In genomic region chr2:135707305-135707704, GRCm38 (mm10) we compare ENCODE assay signal across 23 mouse cellular contexts. TPM values are rescaled to one million over a fixed set of nuclear protein-coding genes. Genes with fewer than 3 reads are reported as not detected.
DNase-seq lines count a peak whose midpoint lies in the region; ATAC-seq and TF ChIP-seq lines count a peak whose summit lies in the region.
"Had no signal": no experiment of that assay in that cellular context is flagged by ENCODE, and none has a peak within 500 bp of the region (broad histone marks: within the 10 kb centered on the region; RNA-seq: fewer than 3 reads in every experiment).

No protein-coding gene starts in this region.

- WGBS in intestine, embryonic 14.5 days = 89% methylated on average over 2 of the region's 2 CpGs
- 92% methylated on average over 2 of the region's 2 CpGs for WGBS in intestine, embryonic 16.5 days
- 85% methylated on average over 2 of the region's 2 CpGs for WGBS in lung, embryonic 15.5 days
- 47% methylated on average over 2 of the region's 2 CpGs for WGBS in liver, embryonic 12.5 days (ENCODE audit: insufficient replicate concordance)

- H3K4me3 ChIP-seq in intestine, embryonic 14.5 days (ENCODE audit: low read depth, low read length) = no peak overlapping the region
- H3K4me3 ChIP-seq in intestine, embryonic 16.5 days (ENCODE audit: low read length) = no peak overlapping the region
- H3K4me3 ChIP-seq in lung, embryonic 15.5 days = no peak overlapping the region
- H3K4me3 ChIP-seq in MEL (ENCODE audit: control insufficient read depth in 1 of 2, insufficient read depth in 1 of 2, low read depth in 2 of 2, low read length in 2 of 2) = no peak overlapping the region
- no peak overlapping the region for H3K4me3 ChIP-seq in liver, embryonic 12.5 days

- intact Hi-C loops in heart, postnatal 36 days (cut with DNase I) = no loop called here

- no peak for ATAC-seq in intestine, embryonic 14.5 days (replicated peaks; ENCODE audit: low FRiP score, low TSS enrichment, low read depth)
- no peak for ATAC-seq in intestine, embryonic 16.5 days
- no peak for ATAC-seq in lung, embryonic 15.5 days (ENCODE audit: borderline replicate concordance, extremely low read depth, low FRiP score, low TSS enrichment)
- no peak for ATAC-seq in liver, embryonic 12.5 days
- ATAC-seq: activated CD4-positive, CD25-positive, alpha-beta regulatory T cell, adult 4 months; CD4-positive, CD25-positive, alpha-beta regulatory T cell, adult 4 months; Patski had no signal

- TF ChIP-seq EP300 in MEL (IDR thresholded peaks at IDR 0.05; ENCODE audit: low read depth in 1 of 2, low read length in 2 of 2) = peak; percentile 52 to 55; a peak in 2 of 4 replicates

- H3K27me3 ChIP-seq in intestine, embryonic 14.5 days (replicated peaks; ENCODE audit: control insufficient read depth, insufficient read depth, low read length) = no peaks in the 10 kb centered on the region
- H3K27me3 ChIP-seq in intestine, embryonic 16.5 days (replicated peaks; ENCODE audit: control insufficient read depth, insufficient read depth, low read length) = no peaks in the 10 kb centered on the region
- no peaks in the 10 kb centered on the region for H3K27me3 ChIP-seq in lung, embryonic 15.5 days
- H3K27me3 ChIP-seq in MEL (ENCODE audit: control insufficient read depth in 1 of 2, insufficient read depth in 2 of 2, low read length in 2 of 2) = no peaks in the 10 kb centered on the region
- no peaks in the 10 kb centered on the region for H3K27me3 ChIP-seq in liver, embryonic 12.5 days (replicated peaks)
- H3K27me3 ChIP-seq: CH12.LX, Patski had no signal

- no peak overlapping the region for H3K9ac ChIP-seq in intestine, embryonic 14.5 days (ENCODE audit: low read length)
- no peak overlapping the region for H3K9ac ChIP-seq in intestine, embryonic 16.5 days (ENCODE audit: low read depth, low read length)
- H3K9ac ChIP-seq in lung, embryonic 15.5 days = no peak overlapping the region
- no peak overlapping the region for H3K9ac ChIP-seq in MEL (ENCODE audit: control insufficient read depth, low read depth, low read length, poor library complexity, severe bottlenecking)
- no peak overlapping the region for H3K9ac ChIP-seq in liver, embryonic 12.5 days

- no peak overlapping the region for H3K4me2 ChIP-seq in intestine, embryonic 14.5 days (ENCODE audit: low read length)
- no peak overlapping the region for H3K4me2 ChIP-seq in intestine, embryonic 16.5 days (ENCODE audit: low read depth, low read length)
- no peak overlapping the region for H3K4me2 ChIP-seq in lung, embryonic 15.5 days
- H3K4me2 ChIP-seq in liver, embryonic 12.5 days = no peak overlapping the region

- peak; percentile 23 for DNase-seq in heart, adult 11 months
- no peak for DNase-seq in heart, postnatal 36 days
- peak; percentile 16 for DNase-seq in intestine, embryonic 14.5 days (ENCODE audit: low spot score)
- DNase-seq in lung, postnatal 10 days = no peak
- no peak for DNase-seq in MEL (ENCODE audit: low read depth, low spot score)
- DNase-seq: adrenal gland, adult 2 months; adrenal gland, adult 8-10 months; adrenal gland, postnatal 10 days; adrenal gland, postnatal 14 days; adrenal gland, postnatal 25 days; adrenal gland, postnatal 36 days; B cell, adult 2 months; cerebellum, adult 11 months; cerebellum, adult 11-12 months; cerebellum, adult 18-20 months had no signal

- no peak overlapping the region for H3K27ac ChIP-seq in intestine, embryonic 14.5 days (ENCODE audit: low read depth)
- H3K27ac ChIP-seq in intestine, embryonic 16.5 days (ENCODE audit: low read length) = no peak overlapping the region
- H3K27ac ChIP-seq in lung, embryonic 15.5 days = 0 out of 2 replicates have a peak overlapping the region, but pooled peaks have one; percentile 10
- no peak overlapping the region for H3K27ac ChIP-seq in MEL (ENCODE audit: control insufficient read depth, low read depth, low read length)
- H3K27ac ChIP-seq in liver, embryonic 12.5 days = no peak overlapping the region

- TF ChIP-seq POLR2A in MEL (IDR thresholded peaks at IDR 0.05; ENCODE audit: control insufficient read depth in 1 of 2, insufficient read depth in 1 of 2, low read depth in 1 of 2, low read length in 2 of 2, poor library complexity in 1 of 2) = no peak

- TF ChIP-seq CTCF in MEL (IDR thresholded peaks at IDR 0.05 in 2 of 3, conservative IDR thresholded peaks at IDR 0.05 in 1 of 3; ENCODE audit: control insufficient read depth in 1 of 3, insufficient read depth in 1 of 3, low read depth in 2 of 3, low read length in 3 of 3, poor library complexity in 1 of 3, severe bottlenecking in 1 of 3) = no peak

- no peaks in the 10 kb centered on the region for H3K9me3 ChIP-seq in intestine, embryonic 14.5 days (ENCODE audit: control insufficient read depth, low read length)
- H3K9me3 ChIP-seq in intestine, embryonic 16.5 days (ENCODE audit: control insufficient read depth, low read length) = no peaks in the 10 kb centered on the region
- H3K9me3 ChIP-seq in lung, embryonic 15.5 days = no peaks in the 10 kb centered on the region
- no peaks in the 10 kb centered on the region for H3K9me3 ChIP-seq in MEL (replicated peaks; ENCODE audit: insufficient read depth, low read length)
- no peaks in the 10 kb centered on the region for H3K9me3 ChIP-seq in liver, embryonic 12.5 days (replicated peaks)

- H3K4me1 ChIP-seq in intestine, embryonic 14.5 days (replicated peaks; ENCODE audit: control insufficient read depth, insufficient read depth, low read length) = peaks cover 10% of the 10 kb centered on the region
- peaks cover 5% of the 10 kb centered on the region; the same call in 1 of the 2 replicates for H3K4me1 ChIP-seq in intestine, embryonic 16.5 days (ENCODE audit: control insufficient read depth, insufficient read depth, low read length)
- H3K4me1 ChIP-seq in lung, embryonic 15.5 days = peaks cover 27% of the 10 kb centered on the region
- H3K4me1 ChIP-seq in MEL (ENCODE audit: control insufficient read depth in 1 of 2, insufficient read depth in 2 of 2, low read length in 2 of 2) = peaks cover 23 to 34% of the 10 kb centered on the region in 2 experiments
- H3K4me1 ChIP-seq in liver, embryonic 12.5 days = peaks cover 42% of the 10 kb centered on the region

- no peaks in the 10 kb centered on the region for H3K79me2 ChIP-seq in MEL (ENCODE audit: control insufficient read depth, insufficient read depth, low read length, poor library complexity)

- H3K36me3 ChIP-seq in intestine, embryonic 14.5 days (ENCODE audit: control insufficient read depth, insufficient read depth, low read length) = no peaks in the 10 kb centered on the region
- H3K36me3 ChIP-seq in intestine, embryonic 16.5 days (ENCODE audit: control insufficient read depth, insufficient read depth, low read length) = no peaks in the 10 kb centered on the region
- H3K36me3 ChIP-seq in lung, embryonic 15.5 days = no peaks in the 10 kb centered on the region
- peaks cover 0 to 42% of the 10 kb centered on the region in 2 experiments; a peak in 2 of 4 replicates for H3K36me3 ChIP-seq in MEL (ENCODE audit: control insufficient read depth in 1 of 2, insufficient read depth in 2 of 2, low read length in 2 of 2)
- H3K36me3 ChIP-seq in liver, embryonic 12.5 days = no peaks in the 10 kb centered on the region
- H3K36me3 ChIP-seq: G1E had no signal

- TF ChIP-seq RAD21 in MEL (IDR thresholded peaks at IDR 0.05; ENCODE audit: low read depth, low read length) = no peak

TF ChIP-seq in MEL, 35 proteins besides CTCF, POLR2A, EP300 and RAD21:
- no peak for TF ChIP-seq MAFK (IDR thresholded peaks at IDR 0.05; ENCODE audit: borderline replicate concordance, low read depth, low read length)
- TF ChIP-seq POLR2AphosphoS2 (IDR thresholded peaks at IDR 0.05; ENCODE audit: low read length) = no peak
- TF ChIP-seq GATA1 (IDR thresholded peaks at IDR 0.05; ENCODE audit: low read depth, low read length) = peak; percentile 44; the same call in 1 of the 2 replicates
- TF ChIP-seq RCOR1 (IDR thresholded peaks at IDR 0.05; ENCODE audit: low read depth, low read length) = peak; percentile 59
- no peak for TF ChIP-seq SMC3 (IDR thresholded peaks at IDR 0.05; ENCODE audit: low read depth, low read length)
TF ChIP-seq in MEL: peak in this region for 2.

RNA-seq across cellular contexts. Expression of gene Plcb4, which starts 48.5 kb away (rescaled TPM):
- total RNA-seq in heart, postnatal 36 days (2021) = 10 to 100 TPM; 57.1 to 79.8 TPM
- 16.8 and 19.4 TPM in 2 replicates for polyA plus RNA-seq in intestine, embryonic 14.5 days (2014; fragmentation: Nextera tagmentation; extraction: Ambion mirVana)
- polyA plus RNA-seq in intestine, embryonic 16.5 days (2015; fragmentation: Nextera tagmentation; extraction: Ambion mirVana) = 6.9 and 7.4 TPM in 2 replicates
- 14.9 and 20.4 TPM in 2 replicates for polyA plus RNA-seq in lung, embryonic 15.5 days (2015; fragmentation: Nextera tagmentation; extraction: Ambion mirVana)
- total RNA-seq in MEL (2012; rRNA removed) = 0.33 TPM in 1 of 2 replicates, not detected in the other
- polyA plus RNA-seq in MEL (2012; ENCODE audit: insufficient read depth in 1 of 2, insufficient read length in 2 of 2, low read depth in 1 of 2, low replicate concordance in 2 of 2, missing spikeins in 1 of 2) = not detected
- polyA plus RNA-seq in liver, embryonic 12.5 days (2016; fragmentation: Nextera tagmentation; extraction: Ambion mirVana) = 5.1 and 5.8 TPM in 2 replicates
- total RNA-seq: CH12.LX had no signal
- polyA plus RNA-seq: G1E had no signal

Comparison
In these comparisons a context has a peak if more than half of its experiments do, and no peak if none do; other contexts are left out.
1. DNase-seq: peak in heart, adult 11 months (single experiment) and intestine, embryonic 14.5 days (single experiment); none in heart, postnatal 36 days (0 of 2), lung, postnatal 10 days (single experiment) and MEL (single experiment).